In the genomic region with DNA sequence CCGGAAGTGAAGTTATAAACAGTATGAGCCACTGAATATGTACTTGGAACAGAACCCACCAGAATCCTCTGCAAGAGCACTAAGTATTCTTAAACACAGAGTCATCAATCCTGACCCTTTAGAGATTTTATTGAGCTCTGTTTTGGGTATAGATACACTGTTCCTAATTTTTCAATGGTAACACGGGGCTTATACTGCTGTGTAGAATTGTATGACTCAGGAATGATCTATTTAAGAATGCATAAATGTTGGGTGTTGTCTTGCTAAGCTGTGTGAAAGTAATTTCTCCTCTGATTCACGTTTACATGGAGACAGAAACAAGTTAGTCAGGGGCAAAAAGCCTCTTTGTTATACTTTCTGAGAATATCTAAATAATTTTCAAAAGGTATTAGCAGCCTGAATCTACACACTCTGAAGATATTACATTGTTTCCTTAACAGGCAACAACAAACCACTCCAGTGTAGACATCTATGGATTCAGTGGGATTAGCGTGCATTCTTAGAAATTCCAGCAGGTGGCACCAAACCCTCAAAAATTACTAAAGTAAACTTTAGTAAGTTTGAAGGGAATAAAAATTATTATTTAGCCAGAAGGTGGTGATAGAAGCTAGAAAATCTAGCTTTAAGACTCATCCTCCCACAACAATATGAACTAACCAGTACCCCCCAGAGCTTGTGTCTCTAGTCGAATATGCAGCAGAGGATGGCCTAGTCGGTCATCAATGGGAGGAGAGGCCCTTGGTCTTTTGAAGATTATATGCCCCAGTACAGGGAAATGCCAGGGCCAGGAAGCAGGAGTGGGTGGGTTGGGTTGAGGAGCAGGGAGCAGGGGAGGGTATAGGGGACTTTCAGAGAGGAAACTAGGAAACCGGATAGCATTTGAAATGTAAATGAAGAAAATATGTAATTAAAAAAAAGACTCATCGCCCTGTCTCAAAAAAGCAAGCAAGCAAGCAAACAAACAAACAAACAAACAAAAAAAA, we compare ENCODE assay signal across 9 mouse cellular contexts. TPM values are rescaled to one million over a fixed set of nuclear protein-coding genes. Genes with fewer than 3 reads are reported as not detected.
A peak's percentile ranks its signal among the peaks of the same experiment; 100 is the strongest.
DNase-seq lines count a peak whose midpoint lies in the region; ATAC-seq and TF ChIP-seq lines count a peak whose summit lies in the region.
"Had no signal": no experiment of that assay in that cellular context is flagged by ENCODE, and none has a peak within 500 bp of the region (broad histone marks: within the 10 kb centered on the region; RNA-seq: fewer than 3 reads in every experiment).

No protein-coding gene starts in this region.

- peaks cover 4% of the 10 kb centered on the region for H3K27me3 ChIP-seq in Patski
- no peaks in the 10 kb centered on the region for H3K27me3 ChIP-seq in hindbrain, embryonic 15.5 days

- no peaks in the 10 kb centered on the region for H3K36me3 ChIP-seq in hindbrain, embryonic 15.5 days

- no peak overlapping the region for H3K9ac ChIP-seq in hindbrain, embryonic 15.5 days

- H3K4me1 ChIP-seq in hindbrain, embryonic 15.5 days (replicated peaks) = no peaks in the 10 kb centered on the region

- H3K27ac ChIP-seq in hindbrain, embryonic 15.5 days (replicated peaks) = no peak overlapping the region
- H3K27ac ChIP-seq: macrophage had no signal

- POLR2A ChIA-PET in Patski (lab: Charles Lee) = no interaction called here

- in situ Hi-C loops in Patski (cut with MboI; ENCODE audit: low pct_unique_long_range_greater_than_20kb) = loop anchor here (25.0 kb wide), 2 partner anchors 349 to 1974 kb away; no protein-coding TSS in a partner anchor

- peak; percentile 16 for DNase-seq in left cerebral cortex, adult 11 months (ENCODE audit: low spot score)
- DNase-seq in left cerebral cortex, adult 8-10 months (ENCODE audit: low spot score in 2 of 2) = no peak
- peak; percentile 25 for DNase-seq in Patski (ENCODE audit: low read depth, low spot score)
- peak; percentile 82 for DNase-seq in embryo, embryonic 10.5 days (ENCODE audit: low spot score)
- peak; percentile 37 for DNase-seq in left cerebral cortex, postnatal 4 days
- peak; percentile 18 for DNase-seq in retina, adult 2 months (ENCODE audit: low read depth, low spot score)
- no peak for DNase-seq in T-cell, adult 2 months (ENCODE audit: low spot score)

- TF ChIP-seq CTCF in Patski (IDR thresholded peaks at IDR 0.05) = no peak

- intact Hi-C loops in left cerebral cortex, postnatal 4 days (cut with DNase I) = no loop called here

- H3K4me3 ChIP-seq in hindbrain, embryonic 15.5 days = no peak overlapping the region

- ATAC-seq in Patski = peak; percentile 74
- ATAC-seq in hindbrain, embryonic 15.5 days (ENCODE audit: low FRiP score, low read depth) = peak; percentile 69; the same call in 1 of the 2 replicates

- 46% methylated on average over 8 of the region's 8 CpGs for WGBS in hindbrain, embryonic 15.5 days

- no peak overlapping the region for H3K4me2 ChIP-seq in hindbrain, embryonic 15.5 days

- H3K9me3 ChIP-seq in hindbrain, embryonic 15.5 days = no peaks in the 10 kb centered on the region

- CTCF ChIA-PET in Patski (lab: Charles Lee) = interaction anchor here (1.0 to 2.0 kb wide), 4 partner anchors 9 to 23 kb away, joined by 3 to 11 read pairs (median 4); partner anchors contain the start of gene 1700015G11Rik

RNA-seq across cellular contexts. Expression of gene 1700015G11Rik, which starts 22.4 kb away (rescaled TPM):
- not detected for total RNA-seq in left cerebral cortex, adult 8-10 months (2022)
- polyA plus RNA-seq in Patski (2021) = not detected
- not detected in 2 replicates for polyA plus RNA-seq in hindbrain, embryonic 15.5 days (2015; fragmentation: Nextera tagmentation; extraction: Ambion mirVana)
- not detected for total RNA-seq in left cerebral cortex, postnatal 4 days (2021)
- polyA plus RNA-seq: macrophage had no signal

RNA-seq across cellular contexts. Expression of gene Svip, which starts 32.1 kb away (rescaled TPM):
- 10 to 100 TPM; 36.3 to 41.3 (median 39.2) TPM for total RNA-seq in left cerebral cortex, adult 8-10 months (2022)
- polyA plus RNA-seq in Patski (2021) = 9.5 TPM
- polyA plus RNA-seq in hindbrain, embryonic 15.5 days (2015; fragmentation: Nextera tagmentation; extraction: Ambion mirVana) = 18.8 and 19.7 TPM in 2 replicates
- 10 to 100 TPM; 17.4 to 21.8 TPM for total RNA-seq in left cerebral cortex, postnatal 4 days (2021)

Comparison
In these comparisons a context has a peak if more than half of its experiments do, and no peak if none do; other contexts are left out.
1. DNase-seq: peak in left cerebral cortex, adult 11 months (single experiment), Patski (single experiment), embryo, embryonic 10.5 days (single experiment), left cerebral cortex, postnatal 4 days (single experiment) and retina, adult 2 months (single experiment); none in left cerebral cortex, adult 8-10 months (0 of 2) and T-cell, adult 2 months (single experiment).